Mouse (Mus musculus) urinary bladder, adult 18-20 months (tissue): Measurements from ENCODE around the gene Tas2r140.

Experiments used
- DNase-seq, 2 experiments: peaks; one replicate each; pipeline ENCODE4 v3.0.0; 2022; ENCODE audit warnings: low spot score in 2 of 2, mixed read lengths in 2 of 2

Gene Tas2r140

DNA sequence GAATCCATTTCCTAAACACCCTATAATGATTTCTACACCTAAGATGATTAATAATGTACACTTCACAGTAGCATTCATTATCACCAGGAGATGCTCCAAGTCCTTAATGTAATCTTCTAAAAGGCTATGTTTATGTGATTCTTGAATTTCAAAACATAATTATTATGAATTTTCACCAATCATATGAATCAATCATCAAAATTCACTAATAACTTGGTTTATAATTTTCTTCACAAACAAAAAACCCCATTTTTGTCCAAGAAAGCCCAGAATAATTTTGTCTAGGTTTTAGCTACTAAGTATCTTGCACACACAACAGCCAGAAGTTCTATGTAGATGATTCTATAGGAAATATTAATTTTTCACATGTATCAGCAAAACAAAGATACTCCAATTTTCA is at the start of gene Tas2r140:
Gene Tas2r140, minus strand, starts transcription at position 101 of the 400 bp plus-strand sequence.
- DNase-seq, result no peak

DNA sequence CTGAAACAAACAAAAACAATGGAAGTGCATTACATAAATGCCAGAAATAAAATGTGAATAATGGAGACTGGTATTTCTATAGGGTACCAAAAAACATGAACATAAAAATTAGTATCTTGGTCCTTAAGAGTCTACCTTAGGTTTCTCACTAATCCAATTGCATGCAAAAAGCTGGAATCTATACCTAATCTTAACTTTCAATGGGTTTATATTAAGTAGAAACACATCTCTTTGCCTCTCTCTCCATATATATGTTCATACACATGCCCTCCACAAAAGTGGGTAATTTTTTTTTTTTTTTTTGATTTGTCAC is 48.9 kb upstream of the Tas2r140 start, which contains the start of gene Smim10l1:
Gene Smim10l1, plus strand, starts transcription at position 301 of the 313 bp plus-strand sequence.
- no peak for DNase-seq

DNA sequence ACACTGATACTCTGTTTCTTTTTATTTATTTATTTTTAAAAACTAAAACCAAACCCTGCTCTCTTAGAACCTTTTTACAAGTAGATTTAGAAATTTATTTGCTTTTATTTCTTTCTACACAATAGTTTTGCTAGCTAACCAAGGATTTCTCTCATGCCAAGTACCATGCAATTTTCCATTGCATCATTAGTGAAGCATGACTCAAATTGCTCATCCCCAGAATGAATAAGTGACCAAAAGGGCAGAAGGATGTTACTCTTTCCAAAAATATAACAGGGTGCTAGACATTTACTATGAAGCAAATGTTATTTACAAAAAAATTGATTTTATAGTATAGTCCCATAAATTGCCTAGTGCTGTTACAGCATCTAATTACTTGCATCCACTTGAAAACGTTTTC is 46.8 kb upstream of the Tas2r140 start:
- DNase-seq, result no peak

DNA sequence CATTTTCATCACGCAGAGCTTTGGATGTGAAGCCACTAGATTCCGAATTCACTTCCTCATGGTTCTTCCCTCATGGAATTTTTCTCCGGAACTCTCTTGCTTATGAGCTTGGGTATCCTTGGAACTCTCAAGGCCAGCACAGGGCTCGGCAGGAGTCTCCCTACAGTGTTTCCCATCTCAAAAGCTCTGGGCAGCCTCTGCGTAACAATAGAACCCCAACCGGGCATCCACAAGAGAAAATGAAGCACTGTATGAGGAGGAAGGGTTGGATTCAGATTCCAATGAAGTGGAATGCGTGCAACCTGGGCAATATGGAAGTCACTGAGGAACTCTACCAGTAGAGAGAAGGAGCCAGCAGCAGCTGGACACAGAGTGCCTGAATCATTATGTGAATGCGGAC is 36.6 kb upstream of the Tas2r140 start:
- no peak for DNase-seq

DNA sequence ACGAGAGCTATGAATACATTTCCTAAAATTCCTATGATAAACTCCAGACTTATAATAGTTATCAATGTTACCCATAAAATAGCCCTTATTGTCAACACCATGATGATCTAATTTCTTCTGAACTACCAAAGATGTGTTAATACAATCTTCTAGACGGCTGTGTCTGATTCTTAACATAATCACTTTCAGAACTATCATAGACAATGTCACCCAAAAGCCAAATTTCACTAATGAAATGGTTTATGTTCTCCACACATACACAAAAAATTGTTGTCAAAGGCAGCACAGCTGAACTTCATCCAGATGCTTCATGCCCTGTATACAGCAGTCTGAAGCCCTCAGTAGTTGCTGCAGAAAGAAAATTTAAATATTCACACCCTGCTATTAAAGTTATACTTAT is 18.6 kb downstream of the Tas2r140 start, which contains the start of gene Tas2r103:
Gene Tas2r103, minus strand, starts transcription at position 101 of the 400 bp plus-strand sequence.
- DNase-seq, result no peak
